Mouse (Mus musculus) bone marrow, adult 2 months (tissue): Measurements from ENCODE around the gene 1700024P04Rik.

ENCODE experiments used
- CTCF ChIP-seq: fragments of 200-500 bp; IDR thresholded peaks from 2 replicates; pipeline ENCODE4 v1.5.1; 2011; ENCODE audit warnings: low read length, control low read depth; ENCODE audit not compliant: control insufficient read depth, insufficient read depth
- POLR2A ChIP-seq: fragments of 200-500 bp; IDR thresholded peaks from 2 replicates; pipeline ENCODE4 v1.6.1; 2011; ENCODE audit warnings: low read depth, mild to moderate bottlenecking, control low read depth, low read length, borderline replicate concordance; ENCODE audit not compliant: control insufficient read depth

GRCm38 (mm10) chr13:98951951-98952350, 32.4 kb downstream of the 1700024P04Rik start:
- TF ChIP-seq POLR2A (no peak), CTCF (no peak)
